Mouse (Mus musculus) ES-E14 (cell line): ENCODE data around the gene Zfp277.

ENCODE experiments used
- CHD2 ChIP-seq: IDR thresholded peaks from 2 replicates; pipeline ENCODE4 v1.6.1; 2014; ENCODE audit warnings: mild to moderate bottlenecking, low read depth, low read length, inconsistent platforms
- HCFC1 ChIP-seq: IDR thresholded peaks from 2 replicates; pipeline ENCODE4 v1.6.1; 2012; ENCODE audit warnings: low read length, inconsistent platforms, borderline replicate concordance; ENCODE audit not compliant: insufficient read depth
- MAFK ChIP-seq: IDR thresholded peaks from 2 replicates; pipeline ENCODE4 v1.6.1; 2014; ENCODE audit warnings: mild to moderate bottlenecking, low read depth, low read length, inconsistent platforms; ENCODE audit not compliant: insufficient read depth
- ZC3H11A ChIP-seq: IDR thresholded peaks from 2 replicates; pipeline ENCODE4 v1.6.1; 2012; ENCODE audit warnings: low read depth, mild to moderate bottlenecking, inconsistent platforms, low read length, borderline replicate concordance
- ZNF384 ChIP-seq: IDR thresholded peaks from 2 replicates; pipeline ENCODE4 v1.6.1; 2012; ENCODE audit warnings: low read depth, low read length, inconsistent platforms

- TF ChIP-seq ZNF384 = no peak
- TF ChIP-seq HCFC1 = no peak
- TF ChIP-seq ZC3H11A = no peak
- TF ChIP-seq CHD2 = no peak
- no peak for TF ChIP-seq MAFK
These were observed 15.7 kb downstream of the Zfp277 start for GRCm38 (mm10) chr12:40429976-40430375.
